Mouse (Mus musculus): Measurements from ENCODE around the gene Kynu.

The Kynu gene

DNA sequence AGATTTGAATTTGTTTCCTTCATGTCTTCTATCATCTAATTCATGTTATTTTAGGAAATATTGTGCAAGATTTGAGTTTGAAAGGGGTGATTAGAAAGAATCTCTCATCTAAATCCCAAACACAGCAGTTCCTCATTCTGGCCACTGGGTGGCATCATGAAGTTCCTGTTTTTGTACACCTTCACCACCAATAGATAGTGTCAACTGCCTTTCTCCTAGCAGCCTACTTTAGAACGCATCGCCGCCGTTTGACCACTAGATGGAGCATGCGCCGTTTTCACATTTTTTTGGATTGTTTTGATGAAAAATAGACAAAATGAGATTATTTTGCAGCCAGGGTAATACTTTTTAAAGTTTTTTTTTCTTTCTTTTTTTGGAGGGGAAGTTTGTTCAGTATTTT lies 118.5 kb downstream of the Kynu start:
- peak; percentile 75 for DNase-seq

- no peak for DNase-seq
These were observed 119.0 kb downstream of the Kynu start for GRCm38 (mm10) chr2:43674098-43674497.

GRCm38 (mm10) chr2:43675277-43675676 lies 120.1 kb downstream of the Kynu start:
- DNase-seq, result no peak

DNA sequence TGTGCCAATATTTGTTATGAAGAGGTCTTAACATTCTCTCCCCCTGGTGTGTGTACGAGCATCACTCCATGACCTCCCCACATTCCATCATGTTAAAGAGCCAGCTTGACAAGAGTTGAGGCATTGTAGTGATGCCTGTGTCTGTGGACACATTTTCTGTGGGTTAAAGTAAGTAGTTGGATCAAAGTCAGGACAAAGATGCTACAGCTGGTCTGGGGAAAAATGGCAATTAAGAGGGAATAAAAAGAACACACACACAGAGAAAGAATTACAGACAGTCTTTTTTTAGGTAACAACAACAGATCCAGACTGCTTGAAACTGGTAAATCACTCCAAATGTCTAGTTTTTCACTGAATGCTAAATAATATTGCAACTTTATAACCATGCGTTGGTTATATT lies 135.3 kb downstream of the Kynu start:
- no peak for DNase-seq

DNA sequence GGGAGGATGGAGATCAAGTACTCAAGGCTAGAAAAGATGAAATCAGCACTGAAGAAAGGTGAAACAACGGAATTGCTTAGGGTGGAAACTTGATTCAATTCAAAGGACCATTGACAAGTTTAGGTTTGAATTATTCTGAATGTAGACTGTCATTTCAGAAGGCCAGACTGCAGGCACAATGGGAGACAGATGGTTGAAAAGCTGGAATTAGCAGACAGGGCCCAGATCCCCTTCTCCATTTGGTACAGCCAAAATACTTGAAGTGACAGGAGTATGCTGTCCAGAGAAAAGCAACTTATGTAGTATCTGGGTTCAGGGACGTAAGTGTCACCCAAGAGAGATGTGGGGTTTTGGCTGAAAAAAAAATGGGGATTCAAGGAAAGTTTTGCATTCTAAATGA lies 136.2 kb downstream of the Kynu start:
- no peak for DNase-seq

GRCm38 (mm10) chr2:43695635-43696034 lies 140.5 kb downstream of the Kynu start:
- no peak for DNase-seq

DNA sequence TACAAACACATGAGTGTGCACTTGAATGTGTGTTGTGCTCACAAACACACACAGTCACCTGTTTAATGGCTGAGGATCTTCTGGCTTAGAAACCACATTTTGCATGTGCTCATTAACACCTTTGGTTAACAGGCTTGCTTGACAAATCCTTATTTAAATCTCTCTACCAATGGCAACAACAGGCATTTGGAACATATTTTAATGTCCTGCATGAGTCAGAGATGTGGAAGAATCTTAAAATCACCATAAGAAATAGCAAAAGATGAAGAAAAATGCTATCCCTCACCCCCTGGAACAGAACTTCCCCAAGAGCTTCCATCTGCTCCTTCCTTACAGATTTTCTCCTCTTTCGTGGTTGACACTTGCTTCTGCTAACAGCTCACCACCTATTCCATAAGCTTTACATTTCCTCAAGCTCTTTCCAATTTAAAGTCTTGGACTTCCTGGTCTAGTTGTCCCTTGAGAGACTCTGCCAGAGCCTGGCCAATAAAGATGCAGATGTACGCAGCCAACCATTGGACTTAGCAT lies 157.5 kb downstream of the Kynu start:
- DNase-seq, result no peak

- DNase-seq, result peak; percentile 70
These were observed 167.4 kb downstream of the Kynu start for GRCm38 (mm10) chr2:43722446-43723103.

DNA sequence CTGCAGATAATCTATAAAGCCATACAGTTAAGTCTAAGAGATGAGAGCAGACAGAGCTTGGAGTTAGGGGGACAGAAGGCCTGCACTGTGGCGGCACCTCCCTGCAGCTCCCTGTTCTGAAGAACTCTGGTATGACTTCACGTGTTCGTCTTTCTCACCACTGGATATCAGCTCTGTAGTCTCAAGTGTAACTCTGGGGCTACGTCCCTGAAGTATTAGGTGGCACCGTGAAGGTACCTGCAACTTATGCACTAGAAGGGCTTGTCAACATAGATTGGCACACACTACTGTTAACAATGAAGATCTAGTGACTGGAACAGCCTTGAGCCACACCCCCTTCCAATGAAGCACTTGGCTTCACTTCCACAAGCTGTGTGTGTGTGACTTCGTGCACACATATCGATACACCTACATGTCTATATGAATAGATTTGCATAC lies 168.0 kb downstream of the Kynu start:
- DNase-seq, result no peak

DNA sequence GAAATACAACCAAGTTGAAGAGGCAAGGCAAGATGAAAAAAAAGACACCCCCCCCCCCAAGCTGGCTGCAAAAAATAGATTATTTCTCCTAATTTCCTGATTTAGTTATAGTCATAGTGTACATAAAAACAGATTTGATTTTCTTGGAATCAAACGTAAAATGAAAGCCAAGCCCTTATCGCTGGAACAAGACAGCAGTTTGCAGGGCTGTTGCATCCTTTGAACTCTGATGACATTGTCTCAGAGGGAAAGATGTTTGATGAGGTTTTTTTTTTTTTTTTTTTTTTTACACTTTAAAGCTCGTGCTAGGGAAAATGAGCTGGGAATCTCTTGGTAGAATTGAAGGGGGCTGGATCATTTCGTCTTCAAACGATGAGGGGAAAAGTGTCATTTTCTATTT lies 172.1 kb downstream of the Kynu start:
- no peak for DNase-seq

DNA sequence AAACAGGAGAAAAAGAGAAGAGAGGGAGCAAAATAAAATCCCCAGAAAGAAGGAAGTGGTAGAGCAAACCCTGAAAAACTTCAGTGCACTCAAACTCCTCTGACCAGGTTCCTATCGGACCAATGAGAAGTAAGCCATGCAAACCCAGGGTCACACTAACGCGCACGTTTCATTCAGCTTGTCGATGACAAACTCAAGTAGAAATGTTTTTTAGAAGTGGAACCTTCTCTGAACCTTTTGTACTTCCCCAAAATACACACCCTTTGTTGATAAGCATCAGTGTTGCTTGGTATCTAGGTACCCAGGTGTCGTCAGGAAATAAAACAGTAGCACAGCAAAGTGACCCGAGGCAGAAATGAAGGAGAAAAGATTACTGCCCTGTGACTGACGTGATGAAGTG lies 172.6 kb downstream of the Kynu start:
- DNase-seq, result no peak

DNA sequence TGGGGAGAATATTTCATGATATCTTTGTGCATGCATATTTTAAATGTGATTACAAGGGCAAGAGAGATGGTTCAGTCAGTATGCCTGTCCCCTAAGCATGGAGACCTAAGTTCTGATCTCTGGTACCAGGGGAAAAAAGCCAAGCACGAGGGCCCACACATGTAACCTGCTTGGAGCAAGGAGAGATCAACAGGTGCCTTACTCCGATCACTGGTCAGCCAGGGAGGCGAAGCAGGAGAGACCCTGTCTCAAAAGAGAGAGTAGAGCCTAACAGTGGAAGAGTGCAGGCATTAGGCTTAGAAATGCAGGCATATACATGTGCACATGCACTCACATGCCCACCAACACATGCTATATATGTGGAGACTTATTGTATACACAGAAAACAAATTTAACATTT lies 173.7 kb downstream of the Kynu start:
- DNase-seq, result no peak

All from lung, postnatal 10 days (tissue).